In genomic region chr6:94733878-94734277, GRCm38 (mm10) we compare ENCODE assay signal across 31 mouse cellular contexts. TPM values are rescaled to one million over a fixed set of nuclear protein-coding genes. Genes with fewer than 3 reads are reported as not detected.
DNase-seq lines count a peak whose midpoint lies in the region; ATAC-seq lines count a peak whose summit lies in the region.
"Had no signal": no experiment of that assay in that cellular context is flagged by ENCODE, and none has a peak within 500 bp of the region (broad histone marks: within the 10 kb centered on the region; RNA-seq: fewer than 3 reads in every experiment).

No protein-coding gene starts in this region.

- H3K4me2 ChIP-seq in limb, embryonic 12.5 days: no peak overlapping the region
- no peak overlapping the region for H3K4me2 ChIP-seq in limb, embryonic 15.5 days
- H3K4me2 ChIP-seq: embryonic facial prominence, embryonic 12.5 days; heart, embryonic 15.5 days; hindbrain, embryonic 13.5 days; liver, embryonic 15.5 days; lung, embryonic 15.5 days; neural tube, embryonic 12.5 days had no signal

- 54% methylated on average over 5 of the region's 5 CpGs for WGBS in limb, embryonic 12.5 days
- WGBS in limb, embryonic 10.5 days: 81% methylated on average over 5 of the region's 5 CpGs
- 28% methylated on average over 5 of the region's 5 CpGs for WGBS in limb, embryonic 15.5 days

- no peaks in the 10 kb centered on the region for H3K36me3 ChIP-seq in limb, embryonic 12.5 days
- no peaks in the 10 kb centered on the region for H3K36me3 ChIP-seq in limb, embryonic 10.5 days
- H3K36me3 ChIP-seq in limb, embryonic 15.5 days: no peaks in the 10 kb centered on the region
- H3K36me3 ChIP-seq: embryonic facial prominence, embryonic 12.5 days; heart, embryonic 10.5 days; heart, embryonic 15.5 days; hindbrain, embryonic 13.5 days; liver, embryonic 15.5 days; lung, embryonic 15.5 days; midbrain, embryonic 10.5 days; neural tube, embryonic 12.5 days had no signal

- no peak overlapping the region for H3K4me3 ChIP-seq in limb, embryonic 12.5 days (replicated peaks)
- H3K4me3 ChIP-seq in limb, embryonic 10.5 days: no peak overlapping the region
- H3K4me3 ChIP-seq in limb, embryonic 15.5 days: no peak overlapping the region
- H3K4me3 ChIP-seq: embryonic facial prominence, embryonic 12.5 days; erythroblast, embryonic 14.5 days; heart, embryonic 10.5 days; heart, embryonic 15.5 days; hindbrain, embryonic 13.5 days; left cerebral cortex, adult 2 months; liver, embryonic 15.5 days; lung, embryonic 15.5 days; midbrain, embryonic 10.5 days; myocyte; neural tube, embryonic 12.5 days had no signal

- no peaks in the 10 kb centered on the region for H3K27me3 ChIP-seq in limb, embryonic 12.5 days
- peaks cover 4% of the 10 kb centered on the region; the same call in 1 of the 2 replicates for H3K27me3 ChIP-seq in limb, embryonic 10.5 days (ENCODE audit: low read depth, poor library complexity, severe bottlenecking)
- H3K27me3 ChIP-seq in limb, embryonic 15.5 days: no peaks in the 10 kb centered on the region
- H3K27me3 ChIP-seq: embryonic facial prominence, embryonic 12.5 days; heart, embryonic 15.5 days; hindbrain, embryonic 13.5 days; liver, embryonic 15.5 days; lung, embryonic 15.5 days; neural tube, embryonic 12.5 days had no signal

- peak; percentile 42; the same call in 1 of the 2 replicates for ATAC-seq in limb, embryonic 12.5 days (ENCODE audit: insufficient number of reproducible peaks, insufficient read depth, low FRiP score, low TSS enrichment, low read depth)
- ATAC-seq in limb, embryonic 15.5 days (ENCODE audit: insufficient number of reproducible peaks, low FRiP score, low TSS enrichment, low read depth): peak; percentile 63; the same call in 1 of the 2 replicates
- ATAC-seq: forebrain, postnatal 0 days; intestine, postnatal 0 days had no signal

- no peak for DNase-seq in limb, embryonic 10.5 days (ENCODE audit: low spot score)
- peak; percentile 53 for DNase-seq in thymus, postnatal 0 days (ENCODE audit: low spot score)
- DNase-seq in thymus, postnatal 4 days: peak; percentile 62
- no peak for DNase-seq in frontal cortex, postnatal 14 days (ENCODE audit: low spot score in 2 of 2)
- DNase-seq in gastrocnemius, adult 8-10 months (ENCODE audit: low spot score in 2 of 2): no peak
- DNase-seq in right cerebral cortex, postnatal 10 days (ENCODE audit: low spot score in 2 of 2): no peak
- DNase-seq: adrenal gland, postnatal 10 days; cerebellum, adult 8-10 months; cerebellum, postnatal 36 days; forebrain, postnatal 0 days; gastrocnemius, postnatal 25 days; heart, adult 11 months; heart, postnatal 36 days; kidney, adult 9 months; kidney, postnatal 10 days; right cerebral cortex, adult 18-20 months; right cerebral cortex, postnatal 4 days had no signal

- no peaks in the 10 kb centered on the region for H3K9me3 ChIP-seq in limb, embryonic 12.5 days
- no peaks in the 10 kb centered on the region for H3K9me3 ChIP-seq in limb, embryonic 10.5 days (replicated peaks)
- no peaks in the 10 kb centered on the region for H3K9me3 ChIP-seq in limb, embryonic 15.5 days
- H3K9me3 ChIP-seq: embryonic facial prominence, embryonic 12.5 days; heart, embryonic 10.5 days; heart, embryonic 15.5 days; hindbrain, embryonic 13.5 days; liver, embryonic 15.5 days; lung, embryonic 15.5 days; midbrain, embryonic 10.5 days; neural tube, embryonic 12.5 days had no signal

- no peak overlapping the region for H3K9ac ChIP-seq in limb, embryonic 12.5 days (replicated peaks)
- H3K9ac ChIP-seq in limb, embryonic 15.5 days: no peak overlapping the region
- H3K9ac ChIP-seq: embryonic facial prominence, embryonic 12.5 days; forebrain, postnatal 0 days; heart, embryonic 15.5 days; hindbrain, embryonic 13.5 days; liver, embryonic 15.5 days; lung, embryonic 15.5 days; neural tube, embryonic 12.5 days had no signal

- H3K27ac ChIP-seq in limb, embryonic 12.5 days: no peak overlapping the region
- H3K27ac ChIP-seq in limb, embryonic 10.5 days: no peak overlapping the region
- no peak overlapping the region for H3K27ac ChIP-seq in limb, embryonic 15.5 days
- H3K27ac ChIP-seq: embryonic facial prominence, embryonic 12.5 days; heart, embryonic 10.5 days; heart, embryonic 15.5 days; hindbrain, embryonic 13.5 days; left cerebral cortex, adult 2 months; liver, embryonic 15.5 days; lung, embryonic 15.5 days; midbrain, embryonic 10.5 days; neural tube, embryonic 12.5 days had no signal

- H3K4me1 ChIP-seq in limb, embryonic 12.5 days (replicated peaks): peaks cover 9% of the 10 kb centered on the region; the same call in 1 of the 2 replicates
- H3K4me1 ChIP-seq in limb, embryonic 10.5 days: peaks cover 12% of the 10 kb centered on the region
- peaks cover 7% of the 10 kb centered on the region; the same call in 1 of the 2 replicates for H3K4me1 ChIP-seq in limb, embryonic 15.5 days
- H3K4me1 ChIP-seq: embryonic facial prominence, embryonic 12.5 days; liver, embryonic 15.5 days; neural tube, embryonic 12.5 days had no signal

RNA-seq across cellular contexts. Expression of gene Lrig1, which starts 33.9 kb away (rescaled TPM):
- 20.5 and 25.0 TPM in 2 replicates for polyA plus RNA-seq in limb, embryonic 12.5 days (2016; fragmentation: Nextera tagmentation; extraction: Ambion mirVana)
- 13.7 and 15.7 TPM in 2 replicates for polyA plus RNA-seq in limb, embryonic 10.5 days (2016; fragmentation: Nextera tagmentation; extraction: Ambion mirVana)
- 22.3 and 22.5 TPM in 2 replicates for polyA plus RNA-seq in limb, embryonic 15.5 days (2015; fragmentation: Nextera tagmentation; extraction: Ambion mirVana)
- 6.6 and 6.8 TPM in 2 replicates for polyA plus RNA-seq in thymus, postnatal 0 days (2015; fragmentation: Nextera tagmentation; extraction: Ambion mirVana)
- total RNA-seq in gastrocnemius, adult 8-10 months (2022): 10 to 100 TPM; 43.8 to 49.3 (median 48.3) TPM

Comparison
In these comparisons a context has a peak if more than half of its experiments do, and no peak if none do; other contexts are left out.
1. DNase-seq: peak in thymus, postnatal 0 days (single experiment) and thymus, postnatal 4 days (single experiment); none in limb, embryonic 10.5 days (single experiment), frontal cortex, postnatal 14 days (0 of 2), gastrocnemius, adult 8-10 months (0 of 2) and right cerebral cortex, postnatal 10 days (0 of 2).